Mouse (Mus musculus) stomach, embryonic 15.5 days (tissue): ENCODE results near the gene Cacng8. TPM values are rescaled to one million over a fixed set of nuclear protein-coding genes. Genes with fewer than 3 reads are reported as not detected.

Source experiments
- ATAC-seq: fragments of 200-750 bp; cut with Nextera tagmentation; 2 replicates; pipeline ENCODE4 v1.8.0; 2017; ENCODE audit warnings: low read depth, moderate number of reproducible peaks, moderate TSS enrichment; ENCODE audit not compliant: insufficient read depth, low FRiP score
- H3K27ac ChIP-seq: fragments of 300-500 bp; sonication (generic); 2 replicates; pipeline ENCODE4 v1.5.1; 2015; ENCODE audit warnings: mild to moderate bottlenecking, inconsistent platforms
- H3K27me3 ChIP-seq: fragments of 300-500 bp; sonication (generic); replicated peaks from 2 replicates; pipeline ENCODE4 v1.6.1; 2015; ENCODE audit warnings: inconsistent platforms
- H3K36me3 ChIP-seq: fragments of 300-500 bp; sonication (generic); 2 replicates; pipeline ENCODE4 v1.6.1; 2015; ENCODE audit warnings: inconsistent platforms
- H3K4me1 ChIP-seq: fragments of 300-500 bp; sonication (generic); 2 replicates; pipeline ENCODE4 v1.6.1; 2015; ENCODE audit warnings: inconsistent platforms
- H3K4me2 ChIP-seq: fragments of 300-500 bp; sonication (generic); 2 replicates; pipeline ENCODE4 v1.6.1; 2015; ENCODE audit warnings: mild to moderate bottlenecking, inconsistent platforms
- H3K4me3 ChIP-seq: fragments of 300-500 bp; sonication (generic); replicated peaks from 2 replicates; pipeline ENCODE4 v1.5.1; 2015; ENCODE audit warnings: inconsistent platforms
- H3K9ac ChIP-seq: fragments of 300-500 bp; sonication (generic); 2 replicates; pipeline ENCODE4 v1.6.1; 2015; ENCODE audit warnings: inconsistent platforms
- H3K9me3 ChIP-seq: fragments of 300-500 bp; sonication (generic); 2 replicates; pipeline ENCODE4 v1.6.1; 2016; ENCODE audit warnings: inconsistent platforms
- WGBS: fragments of 180-500 bp; shearing (Covaris S2); methylation state at CpG from one replicate; pipeline ENCODE4 v1.1.7; 2015; 5-methylcytosine and 5-hydroxymethylcytosine counted together
- polyA plus RNA-seq: library from polyadenylated mRNA; unstranded; fragments of >200 nt; fragmentation: Nextera tagmentation; extraction: Ambion mirVana; gene quantifications from 2 replicates; pipeline ENCODE4 v1.2.1, GENCODE M21; 2015

Cacng8 gene
- polyA plus RNA-seq: 1.5 and 1.9 TPM in 2 replicates

DNA sequence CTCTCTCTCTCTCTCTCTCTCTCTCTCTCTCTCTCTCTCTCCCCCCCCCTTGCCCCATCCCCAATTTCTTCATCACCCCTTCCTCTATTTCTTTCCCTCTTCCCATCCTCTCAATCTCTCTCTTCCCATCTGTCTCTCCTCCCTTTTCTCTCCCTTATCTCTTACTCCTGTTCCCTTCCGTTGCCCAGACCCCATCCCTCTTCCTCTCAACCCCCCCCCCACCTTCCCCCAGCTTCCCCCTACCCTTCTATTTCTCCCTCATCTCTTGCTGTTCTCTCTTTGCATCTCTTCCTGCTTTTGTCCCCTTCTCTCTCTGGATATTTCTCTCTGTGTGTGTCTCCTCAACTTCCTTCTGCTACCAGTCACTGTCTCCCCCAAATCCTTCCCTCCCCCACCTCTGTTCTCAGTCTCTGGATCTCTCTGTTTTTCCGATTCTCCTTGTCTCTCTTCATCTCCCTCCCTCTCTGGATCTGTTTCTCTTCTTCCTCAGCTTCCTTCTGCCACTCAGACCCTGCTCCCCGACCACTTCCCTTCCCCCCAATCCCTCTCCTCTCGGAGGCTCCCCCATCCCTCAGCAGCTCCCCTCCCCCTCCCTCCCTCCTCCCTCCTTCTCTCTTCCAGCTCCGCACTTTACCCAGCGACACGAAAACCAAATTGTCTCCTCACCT is at the start of gene Cacng8:
Gene Cacng8, plus strand, starts transcription at position 271 of the 668 bp plus-strand sequence.
- no peak; the same call in 1 of the 2 replicates for ATAC-seq
- H3K4me3 ChIP-seq: peak within 1 kb of the TSS; percentile 22
- H3K4me2 ChIP-seq: peak within 1 kb of the TSS; percentile 52
- H3K9ac ChIP-seq: no peak within 1 kb of the TSS
- WGBS: 0% methylated on average over 7 of the region's 7 CpGs
- H3K36me3 ChIP-seq: no peaks in the 10 kb centered on the region
- no peaks in the 10 kb centered on the region for H3K9me3 ChIP-seq
- no peaks in the 10 kb centered on the region for H3K27me3 ChIP-seq
- no peak within 1 kb of the TSS for H3K27ac ChIP-seq
- 0 out of 2 replicates have a peak, but pooled peaks cover 2% of the 10 kb centered on the region for H3K4me1 ChIP-seq

DNA sequence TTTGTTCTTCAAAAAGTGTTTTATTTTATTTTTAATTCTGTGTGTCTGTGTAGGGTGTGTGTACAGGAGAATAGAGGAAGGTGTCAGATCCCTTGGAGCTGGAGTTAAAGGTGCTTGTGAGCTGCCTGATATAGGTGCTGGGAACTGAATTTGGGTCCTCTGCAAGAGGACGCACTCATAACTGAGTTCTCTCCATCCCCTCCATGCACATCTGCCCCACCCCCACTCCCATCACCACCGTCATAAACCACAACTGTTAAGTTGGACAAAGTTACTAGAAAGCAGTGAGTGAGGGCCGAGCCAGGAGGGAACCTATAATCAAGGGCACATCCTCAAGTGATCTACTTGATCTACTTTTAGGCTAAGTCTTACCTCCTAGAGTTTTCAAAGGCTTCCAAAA is 46.6 kb upstream of the Cacng8 start:
- ATAC-seq: no peak
- Histone ChIP-seq H3K27ac (no peak overlapping the region), H3K9ac (no peak overlapping the region), H3K4me2 (no peak overlapping the region), H3K4me3 (no peak overlapping the region), H3K36me3 (no peaks in the 10 kb centered on the region), H3K27me3 (no peaks in the 10 kb centered on the region), H3K4me1 (no peaks in the 10 kb centered on the region), H3K9me3 (no peaks in the 10 kb centered on the region)
- 79% methylated on average over 3 of the region's 3 CpGs for WGBS

DNA sequence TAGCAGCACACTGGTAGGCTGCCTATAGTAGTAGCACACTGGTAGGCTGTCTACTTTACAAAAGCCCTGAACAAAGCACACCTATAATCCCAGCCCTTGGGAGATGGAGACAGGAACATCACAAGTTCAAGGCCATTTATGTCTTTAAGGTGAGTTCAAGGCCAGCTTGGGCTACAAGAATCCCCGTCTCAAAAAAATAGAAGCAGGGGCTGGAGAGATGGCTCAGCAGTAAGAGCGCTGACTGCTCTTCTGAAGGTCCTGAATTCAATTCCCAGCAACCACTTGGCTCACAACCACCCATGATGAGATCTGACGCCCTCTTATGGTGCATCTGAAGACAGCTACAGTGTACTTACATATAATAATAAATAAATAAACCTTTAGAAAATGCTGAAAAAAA is 45.2 kb upstream of the Cacng8 start:
- Histone ChIP-seq H3K27me3 (no peaks in the 10 kb centered on the region), H3K4me1 (no peaks in the 10 kb centered on the region), H3K27ac (no peak overlapping the region), H3K4me2 (no peak overlapping the region), H3K9ac (no peak overlapping the region), H3K9me3 (no peaks in the 10 kb centered on the region), H3K36me3 (0 out of 2 replicates have a peak, but pooled peaks cover 4% of the 10 kb centered on the region), H3K4me3 (no peak overlapping the region)
- 92% methylated on average over 3 of the region's 3 CpGs for WGBS
- no peak for ATAC-seq

DNA sequence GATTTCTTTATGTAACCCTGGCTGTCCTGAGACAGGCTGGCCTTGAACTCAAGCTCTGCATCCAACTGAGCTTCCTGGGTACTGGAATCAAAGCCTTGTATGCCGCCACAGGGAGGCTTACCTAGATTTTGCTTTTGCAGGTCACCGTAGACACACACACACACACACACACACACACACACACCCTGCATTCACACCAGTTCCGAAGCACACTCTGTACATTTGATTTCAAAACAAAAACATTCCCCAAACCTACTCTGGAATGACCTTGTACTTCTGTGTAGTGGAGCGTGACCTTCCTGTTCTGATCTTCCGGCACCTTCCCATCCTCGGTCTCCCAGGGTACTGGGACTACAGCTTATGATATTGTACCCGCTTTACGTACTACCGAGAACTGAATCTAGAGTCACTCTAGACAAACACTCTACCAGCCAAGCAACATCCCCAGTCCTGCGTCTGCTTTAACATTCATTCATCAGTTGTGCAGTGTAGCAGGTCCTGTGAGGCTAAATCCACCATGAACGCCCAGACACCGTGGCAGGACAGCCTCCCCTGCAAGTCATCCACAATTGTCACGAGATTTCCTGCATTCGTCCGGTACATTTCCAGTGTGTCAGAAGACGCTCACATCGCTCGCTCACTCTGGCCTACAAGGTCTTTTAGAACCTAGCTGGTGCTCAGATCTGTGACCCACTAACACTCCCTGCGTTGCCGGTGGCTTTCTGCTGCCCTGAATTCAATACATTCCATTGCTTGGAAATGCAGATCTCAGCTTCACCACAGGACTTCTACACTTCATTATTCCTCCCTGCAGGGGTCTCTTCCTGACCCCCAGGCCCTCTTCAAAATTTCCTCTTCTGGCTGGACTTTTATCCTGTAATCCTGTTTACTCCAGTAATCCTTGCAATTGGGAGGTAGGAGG is 42.9 kb upstream of the Cacng8 start:
- no peak overlapping the region for H3K9ac ChIP-seq
- H3K27me3 ChIP-seq: no peaks in the 10 kb centered on the region
- 0 out of 2 replicates have a peak, but pooled peaks cover 4% of the 10 kb centered on the region for H3K36me3 ChIP-seq
- WGBS: 63% methylated on average over 20 of the region's 20 CpGs
- H3K4me3 ChIP-seq: no peak overlapping the region
- no peaks in the 10 kb centered on the region for H3K9me3 ChIP-seq
- ATAC-seq: no peak
- no peaks in the 10 kb centered on the region for H3K4me1 ChIP-seq
- H3K27ac ChIP-seq: no peak overlapping the region
- H3K4me2 ChIP-seq: no peak overlapping the region

DNA sequence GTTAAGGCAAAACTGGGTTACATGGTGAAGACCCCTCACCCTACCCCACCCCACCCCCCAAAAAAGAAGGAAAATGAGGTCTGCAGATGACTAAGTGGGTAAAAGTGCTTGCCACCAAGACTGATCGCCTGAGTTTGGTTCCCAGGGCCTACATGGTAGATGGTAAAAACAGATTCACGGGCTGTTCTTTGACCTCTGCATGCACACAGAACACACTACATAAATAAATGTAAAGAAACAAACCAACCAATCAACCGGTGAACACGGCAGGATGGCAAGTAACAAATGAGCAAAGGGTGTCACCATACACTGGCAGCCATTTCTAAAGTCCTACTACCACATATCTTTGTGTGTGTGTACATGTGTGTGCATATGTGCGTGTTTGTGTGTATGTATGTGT is 42.2 kb upstream of the Cacng8 start:
- no peaks in the 10 kb centered on the region for H3K4me1 ChIP-seq
- 0 out of 2 replicates have a peak, but pooled peaks cover 4% of the 10 kb centered on the region for H3K36me3 ChIP-seq
- H3K4me2 ChIP-seq: no peak overlapping the region
- H3K4me3 ChIP-seq: no peak overlapping the region
- no peak overlapping the region for H3K9ac ChIP-seq
- no peaks in the 10 kb centered on the region for H3K27me3 ChIP-seq
- ATAC-seq: no peak
- H3K27ac ChIP-seq: no peak overlapping the region
- H3K9me3 ChIP-seq: no peaks in the 10 kb centered on the region
- 75% methylated on average over 5 of the region's 5 CpGs for WGBS

DNA sequence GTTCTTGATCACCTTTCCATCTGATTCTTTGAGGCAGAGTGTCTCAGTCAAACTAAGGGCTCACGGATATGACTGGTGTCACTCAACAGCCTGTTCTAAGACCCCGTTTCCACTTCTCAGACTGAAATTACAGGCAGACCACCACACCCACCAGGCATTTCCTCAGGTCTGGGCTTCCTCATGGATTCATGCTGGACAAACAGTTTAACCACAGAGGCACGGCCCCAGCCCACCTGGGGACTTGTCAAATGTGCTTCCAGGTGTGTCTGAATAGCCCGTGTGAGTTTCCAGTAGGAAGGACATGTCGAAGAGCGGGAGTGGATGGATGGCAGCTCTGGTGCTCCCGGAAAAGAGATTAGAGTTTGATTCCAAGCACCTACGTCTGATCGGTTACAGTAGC is 40.7 kb upstream of the Cacng8 start:
- Histone ChIP-seq H3K27ac (no peak overlapping the region), H3K36me3 (0 out of 2 replicates have a peak, but pooled peaks cover 4% of the 10 kb centered on the region), H3K4me2 (no peak overlapping the region), H3K4me3 (no peak overlapping the region), H3K9me3 (no peaks in the 10 kb centered on the region), H3K27me3 (no peaks in the 10 kb centered on the region), H3K4me1 (no peaks in the 10 kb centered on the region), H3K9ac (no peak overlapping the region)
- 86% methylated on average over 9 of the region's 9 CpGs for WGBS
- no peak for ATAC-seq

DNA sequence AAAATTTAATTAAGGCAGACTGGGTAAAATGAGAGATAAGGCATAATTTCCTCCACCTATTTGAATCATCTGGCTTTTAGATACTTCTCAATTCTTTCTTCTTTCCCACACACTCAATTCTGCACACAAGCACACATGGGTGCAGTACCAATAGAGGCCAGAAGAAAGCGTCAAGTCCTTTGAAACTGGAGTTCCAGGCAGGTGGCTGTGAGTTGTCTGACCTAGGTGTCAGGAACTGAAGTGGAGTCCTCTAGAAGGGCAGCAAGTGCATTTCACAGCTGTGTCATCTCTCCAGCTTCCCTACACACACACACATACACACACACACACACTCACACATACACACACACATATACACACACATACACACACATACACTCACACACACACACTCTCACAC is 38.9 kb upstream of the Cacng8 start:
- Histone ChIP-seq H3K4me3 (no peak overlapping the region), H3K27me3 (no peaks in the 10 kb centered on the region), H3K27ac (no peak overlapping the region), H3K4me1 (no peaks in the 10 kb centered on the region), H3K9ac (no peak overlapping the region), H3K4me2 (no peak overlapping the region), H3K9me3 (no peaks in the 10 kb centered on the region), H3K36me3 (0 out of 2 replicates have a peak, but pooled peaks cover 4% of the 10 kb centered on the region)
- ATAC-seq: no peak
- WGBS: 84% methylated on average over 1 of the region's 1 CpGs

DNA sequence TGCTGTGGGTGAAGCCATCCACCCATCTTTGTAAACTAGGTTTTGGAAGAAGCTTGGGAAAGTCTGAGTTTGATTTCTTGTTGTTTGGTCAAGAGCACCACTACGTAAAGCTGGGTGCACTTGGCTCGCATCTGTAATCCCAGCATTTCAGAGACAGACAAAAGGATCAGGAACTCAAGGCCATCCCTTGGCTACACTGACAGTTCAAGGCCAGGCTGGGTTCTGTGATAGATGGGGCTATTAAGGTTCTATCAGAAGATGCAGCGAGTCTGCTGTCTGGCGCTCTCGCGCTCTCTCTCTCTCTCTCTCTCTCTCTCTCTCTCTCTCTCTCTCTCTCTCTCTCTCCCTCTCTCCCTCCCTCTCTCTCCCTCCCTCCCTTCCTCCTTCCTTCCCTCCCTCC is 35.6 kb upstream of the Cacng8 start:
- no peaks in the 10 kb centered on the region for H3K9me3 ChIP-seq
- no peak for ATAC-seq
- H3K27me3 ChIP-seq: no peaks in the 10 kb centered on the region
- no peak overlapping the region for H3K27ac ChIP-seq
- H3K4me3 ChIP-seq: no peak overlapping the region
- 79% methylated on average over 6 of the region's 6 CpGs for WGBS
- no peak overlapping the region for H3K9ac ChIP-seq
- H3K4me2 ChIP-seq: no peak overlapping the region
- no peaks in the 10 kb centered on the region for H3K4me1 ChIP-seq
- H3K36me3 ChIP-seq: no peaks in the 10 kb centered on the region

DNA sequence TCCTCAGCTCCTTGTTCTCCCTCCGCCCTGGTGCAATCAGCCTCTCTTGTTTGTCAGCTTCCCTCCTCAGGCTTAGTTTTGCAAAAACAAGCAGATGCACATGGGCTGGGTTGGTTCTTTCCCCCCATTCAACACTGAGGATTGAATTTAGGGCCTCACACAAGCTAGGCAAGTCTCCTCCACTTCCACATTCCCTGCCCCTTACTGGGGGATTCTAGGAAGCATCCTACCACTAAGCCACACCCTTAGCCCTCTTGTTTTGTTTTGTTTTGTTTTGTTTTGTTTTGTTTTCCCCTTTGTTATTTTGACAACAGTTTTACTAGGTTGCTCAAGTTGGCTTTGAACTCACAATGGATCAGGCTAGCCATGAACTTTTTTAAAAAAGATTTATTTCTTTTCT is 29.8 kb upstream of the Cacng8 start:
- Histone ChIP-seq H3K4me2 (no peak overlapping the region), H3K9me3 (no peaks in the 10 kb centered on the region), H3K27ac (no peak overlapping the region), H3K27me3 (no peaks in the 10 kb centered on the region), H3K9ac (no peak overlapping the region), H3K36me3 (no peaks in the 10 kb centered on the region), H3K4me1 (no peaks in the 10 kb centered on the region), H3K4me3 (no peak overlapping the region)
- WGBS: 94% methylated on average over 1 of the region's 1 CpGs
- no peak for ATAC-seq

DNA sequence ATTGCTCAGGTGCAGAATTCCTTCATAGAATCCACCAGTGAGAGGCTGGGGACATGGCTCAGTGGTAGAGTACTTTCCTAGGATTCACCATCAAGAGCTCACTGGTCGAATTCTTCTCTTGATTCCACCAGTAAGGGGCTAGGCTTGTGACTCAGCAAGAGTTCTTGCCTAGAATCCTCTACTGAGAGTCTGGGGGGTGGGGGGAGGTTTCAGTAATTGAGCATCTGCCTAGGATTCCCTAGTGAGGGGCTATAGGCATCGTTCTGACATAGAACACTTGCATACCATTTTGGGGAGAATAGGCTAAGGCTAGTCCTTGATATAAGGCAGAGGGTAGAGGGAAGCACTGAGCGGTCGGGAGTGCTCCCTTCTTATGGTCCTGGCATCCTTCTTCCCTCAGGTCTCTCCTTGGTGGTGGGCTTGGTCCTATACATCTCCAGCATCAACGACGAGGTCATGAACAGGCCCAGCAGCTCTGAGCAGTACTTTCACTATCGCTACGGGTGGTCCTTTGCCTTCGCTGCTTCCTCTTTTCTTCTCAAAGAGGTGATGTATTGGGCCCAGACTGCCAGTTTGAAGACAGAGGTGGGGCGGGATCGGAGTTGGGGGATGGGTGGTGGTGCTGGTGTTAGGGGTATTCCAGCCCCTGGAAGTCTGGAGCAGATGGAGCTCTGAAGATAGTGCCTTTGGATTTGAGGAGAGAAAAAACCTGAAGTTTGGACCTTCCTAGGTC is 24.8 kb upstream of the Cacng8 start:
- WGBS: 48% methylated on average over 11 of the region's 11 CpGs

DNA sequence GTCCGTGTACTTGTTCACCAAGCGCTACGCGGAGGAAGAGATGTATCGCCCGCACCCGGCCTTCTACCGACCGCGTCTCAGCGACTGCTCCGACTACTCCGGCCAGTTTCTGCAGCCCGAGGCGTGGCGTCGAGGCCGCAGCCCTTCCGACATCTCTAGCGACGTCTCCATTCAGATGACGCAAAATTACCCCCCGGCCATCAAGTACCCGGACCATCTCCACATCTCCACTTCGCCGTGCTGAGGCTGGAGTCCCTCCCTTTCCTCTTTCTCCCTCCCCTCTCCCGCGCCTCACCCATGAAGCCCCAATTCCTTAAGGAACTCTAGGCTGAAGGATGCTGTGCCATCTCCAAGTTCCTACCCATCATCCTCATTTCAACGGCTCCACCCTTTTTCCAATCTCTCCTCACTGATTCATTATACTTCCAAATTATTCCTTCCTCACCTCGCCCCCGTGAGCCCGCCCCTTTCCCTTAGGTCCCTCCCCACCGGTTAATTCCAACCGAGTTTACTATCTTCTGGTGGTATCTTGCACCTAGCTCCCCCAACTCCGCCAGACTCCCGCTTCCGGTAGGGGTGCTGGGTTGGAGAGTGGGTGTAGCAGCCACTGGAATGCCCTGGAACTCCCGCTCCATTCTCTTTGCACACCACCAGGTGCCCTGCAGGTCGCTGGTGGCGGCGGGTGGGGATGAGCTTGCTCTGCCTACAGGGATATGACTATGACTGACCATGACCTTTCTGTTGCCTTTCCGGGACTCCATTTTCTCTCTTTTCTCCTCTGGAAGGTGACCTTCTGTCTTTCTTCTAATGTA is 23.6 kb upstream of the Cacng8 start:
- peaks cover 12% of the 10 kb centered on the region for H3K4me1 ChIP-seq
- H3K27me3 ChIP-seq: peaks cover 15% of the 10 kb centered on the region
- no peak overlapping the region for H3K27ac ChIP-seq
- peak; percentile 39; the same call in 1 of the 2 replicates for ATAC-seq
- H3K4me2 ChIP-seq: peak overlapping the region; percentile 35
- no peaks in the 10 kb centered on the region for H3K9me3 ChIP-seq
- 23% methylated on average over 42 of the region's 42 CpGs for WGBS
- no peak overlapping the region for H3K9ac ChIP-seq
- H3K36me3 ChIP-seq: no peaks in the 10 kb centered on the region
- no peak overlapping the region for H3K4me3 ChIP-seq

More for the DNA sequence above, 24.8 kb upstream of the Cacng8 start:
- Histone ChIP-seq H3K4me2 (no peak overlapping the region), H3K9me3 (no peaks in the 10 kb centered on the region), H3K36me3 (no peaks in the 10 kb centered on the region), H3K27me3 (peaks cover 15% of the 10 kb centered on the region), H3K27ac (no peak overlapping the region), H3K9ac (no peak overlapping the region), H3K4me3 (no peak overlapping the region), H3K4me1 (peaks cover 12% of the 10 kb centered on the region)
- no peak for ATAC-seq
